Mouse (Mus musculus): ENCODE data around the gene B4galt7. TPM values are rescaled to one million over a fixed set of nuclear protein-coding genes. Genes with fewer than 3 reads are reported as not detected.
"Not testable (repeated sequence)": the region's sequence is repeated elsewhere in the genome, so short reads cannot be mapped to it uniquely, and the experiment has no call there.

Gene B4galt7
- total and polyA plus RNA-seq, 3 experiments = 8.5 to 11.7 (median 11.0) TPM

- Histone ChIP-seq H3K79me2 (replicated peaks; ENCODE audit: control insufficient read depth, extremely low read depth, insufficient read depth, poor library complexity, severe bottlenecking) (peaks cover 15% of the 10 kb centered on the region), H3K9me3 (replicated peaks; ENCODE audit: low read length) (peaks cover 10% of the 10 kb centered on the region), H3K27ac (ENCODE audit: insufficient read depth, low read depth) (no peak overlapping the region), H3K36me3 (replicated peaks in 1 of 2; ENCODE audit: control insufficient read depth in 1 of 2, insufficient read depth in 1 of 2, low read length in 1 of 2) (peaks cover 0 to 6% of the 10 kb centered on the region in 2 experiments), H3K9ac (ENCODE audit: insufficient read depth, low read depth) (no peak overlapping the region), H3K4me1 (ENCODE audit: control insufficient read depth in 1 of 2, insufficient read depth in 2 of 2) (peaks cover 6 to 24% of the 10 kb centered on the region in 2 experiments), H3K27me3 (replicated peaks) (no peaks in the 10 kb centered on the region), H3K4me3 (replicated peaks in 1 of 3; ENCODE audit: low read depth in 2 of 3, low read length in 2 of 3, poor library complexity in 1 of 3) (no peak overlapping the region), H3K4me2 (ENCODE audit: insufficient read depth, low read depth, poor library complexity, severe bottlenecking) (no peak overlapping the region)
- no peak for DNase-seq (ENCODE audit: extremely low read depth)
- dilution Hi-C loops (cut with MboI; ENCODE audit: extremely low pct_ligation_motif_present, extremely low pct_unique_long_range_greater_than_20kb, low sequenced_read_pairs) = no loop called here
- TF ChIP-seq POLR2AphosphoS2 (IDR thresholded peaks at IDR 0.05; ENCODE audit: low read depth, low read length) = no peak
- peak; percentile 97 for TF ChIP-seq ZNF384 (IDR thresholded peaks at IDR 0.05; ENCODE audit: low read depth, low read length)
- in situ Hi-C loops (cut with MboI; ENCODE audit: low pct_ligation_motif_present, low pct_unique_long_range_greater_than_20kb, low sequenced_read_pairs) = no loop called here
Measured at GRCm38 (mm10) chr13:55574321-55574720, 25.4 kb upstream of the B4galt7 start.

- no peak overlapping the region for H3K27ac ChIP-seq (ENCODE audit: insufficient read depth, low read depth)
- H3K4me1 ChIP-seq (ENCODE audit: control insufficient read depth in 1 of 2, insufficient read depth in 2 of 2) = peaks cover 2 to 16% of the 10 kb centered on the region in 2 experiments
- H3K4me2 ChIP-seq (ENCODE audit: insufficient read depth, low read depth, poor library complexity, severe bottlenecking) = no peak overlapping the region
- no peaks in the 10 kb centered on the region for H3K27me3 ChIP-seq (replicated peaks)
- in situ Hi-C loops (cut with MboI; ENCODE audit: low pct_ligation_motif_present, low pct_unique_long_range_greater_than_20kb, low sequenced_read_pairs) = no loop called here
- no peak for TF ChIP-seq E2F4 (IDR thresholded peaks at IDR 0.05; ENCODE audit: insufficient replicate concordance, low read depth, low read length)
- peak; percentile 62; the same call in 1 of the 2 replicates for TF ChIP-seq SIN3A (IDR thresholded peaks at IDR 0.05; ENCODE audit: low read length)
- TF ChIP-seq ZC3H11A (IDR thresholded peaks at IDR 0.05; ENCODE audit: low read depth, low read length) = no peak
- no peak for TF ChIP-seq MEF2A (IDR thresholded peaks at IDR 0.05; ENCODE audit: borderline replicate concordance, low read depth, low read length)
- TF ChIP-seq MXI1 (IDR thresholded peaks at IDR 0.05; ENCODE audit: low read depth, low read length) = no peak
- no peak for TF ChIP-seq POLR2A (IDR thresholded peaks at IDR 0.05; ENCODE audit: low read depth, low read length)
- H3K9ac ChIP-seq (ENCODE audit: insufficient read depth, low read depth) = no peak overlapping the region
- DNase-seq (ENCODE audit: extremely low read depth) = no peak
- dilution Hi-C loops (cut with MboI; ENCODE audit: extremely low pct_ligation_motif_present, extremely low pct_unique_long_range_greater_than_20kb, low sequenced_read_pairs) = no loop called here
- H3K36me3 ChIP-seq (replicated peaks in 1 of 2; ENCODE audit: control insufficient read depth in 1 of 2, insufficient read depth in 1 of 2, low read length in 1 of 2) = peaks cover 0 to 2% of the 10 kb centered on the region in 2 experiments
- H3K79me2 ChIP-seq (replicated peaks; ENCODE audit: control insufficient read depth, extremely low read depth, insufficient read depth, poor library complexity, severe bottlenecking) = 0 out of 2 replicates have a peak, but pooled peaks cover 2% of the 10 kb centered on the region
- H3K4me3 ChIP-seq (replicated peaks in 1 of 3; ENCODE audit: low read depth in 2 of 3, low read length in 2 of 3, poor library complexity in 1 of 3) = no peak overlapping the region
- H3K9me3 ChIP-seq (replicated peaks; ENCODE audit: low read length) = peaks cover 10% of the 10 kb centered on the region
Measured at GRCm38 (mm10) chr13:55575932-55576331, 23.8 kb upstream of the B4galt7 start.

- H3K27me3 ChIP-seq (replicated peaks); H3K4me2 ChIP-seq (ENCODE audit: insufficient read depth, low read depth, poor library complexity, severe bottlenecking); in situ Hi-C loops (cut with MboI; ENCODE audit: low pct_ligation_motif_present, low pct_unique_long_range_greater_than_20kb, low sequenced_read_pairs); H3K36me3 ChIP-seq (replicated peaks in 1 of 2; ENCODE audit: control insufficient read depth in 1 of 2, insufficient read depth in 1 of 2, low read length in 1 of 2); H3K9me3 ChIP-seq (replicated peaks; ENCODE audit: low read length); dilution Hi-C loops (cut with MboI; ENCODE audit: extremely low pct_ligation_motif_present, extremely low pct_unique_long_range_greater_than_20kb, low sequenced_read_pairs); H3K27ac ChIP-seq (ENCODE audit: insufficient read depth, low read depth); H3K9ac ChIP-seq (ENCODE audit: insufficient read depth, low read depth); H3K4me3 ChIP-seq (replicated peaks in 1 of 3; ENCODE audit: low read depth in 2 of 3, low read length in 2 of 3, poor library complexity in 1 of 3); DNase-seq (ENCODE audit: extremely low read depth); H3K79me2 ChIP-seq (replicated peaks; ENCODE audit: control insufficient read depth, extremely low read depth, insufficient read depth, poor library complexity, severe bottlenecking): not testable (repeated sequence)
- peaks cover 2 to 16% of the 10 kb centered on the region in 2 experiments for H3K4me1 ChIP-seq (ENCODE audit: control insufficient read depth in 1 of 2, insufficient read depth in 2 of 2)
- peak; percentile 90 for TF ChIP-seq ZNF384 (IDR thresholded peaks at IDR 0.05; ENCODE audit: low read depth, low read length)
Measured at GRCm38 (mm10) chr13:55576872-55577271, 22.8 kb upstream of the B4galt7 start.

Data from CH12.LX (cell line).